Mouse (Mus musculus): ENCODE measurements around the gene Slc35f4. TPM values are rescaled to one million over a fixed set of nuclear protein-coding genes. Genes with fewer than 3 reads are reported as not detected.

Slc35f4 gene
- polyA plus RNA-seq, 1 experiment = not detected

- Histone ChIP-seq H3K4me3 (ENCODE audit: extremely low read depth, insufficient read depth, insufficient read length) (no peak overlapping the region), H3K27ac (ENCODE audit: insufficient read depth, low read length) (no peak overlapping the region), H3K4me1 (ENCODE audit: control insufficient read depth, insufficient read depth, insufficient read length) (no peaks in the 10 kb centered on the region), H3K36me3 (ENCODE audit: control insufficient read depth, insufficient read depth, low read length) (no peaks in the 10 kb centered on the region), H3K27me3 (ENCODE audit: control insufficient read depth, insufficient read depth, low read length) (no peaks in the 10 kb centered on the region)
- no peak for DNase-seq (ENCODE audit: low read depth in 1 of 2, low spot score in 2 of 2)
- WGBS = 66% methylated on average over 2 of the region's 2 CpGs
- TF ChIP-seq POLR2A (IDR thresholded peaks at IDR 0.05; ENCODE audit: low read depth, low read length) = no peak
- no peak for TF ChIP-seq CTCF (IDR thresholded peaks at IDR 0.05; ENCODE audit: extremely low read depth, insufficient read depth, insufficient read length, insufficient replicate concordance)
Observed at GRCm38 (mm10) chr14:49362161-49362560, 163.7 kb downstream of the Slc35f4 start.

GRCm38 (mm10) chr14:49355561-49355960 lies 170.3 kb downstream of the Slc35f4 start:
- Histone ChIP-seq H3K27me3 (ENCODE audit: control insufficient read depth, insufficient read depth, low read length) (no peaks in the 10 kb centered on the region), H3K4me3 (ENCODE audit: extremely low read depth, insufficient read depth, insufficient read length) (no peak overlapping the region), H3K36me3 (ENCODE audit: control insufficient read depth, insufficient read depth, low read length) (no peaks in the 10 kb centered on the region), H3K4me1 (ENCODE audit: control insufficient read depth, insufficient read depth, insufficient read length) (no peaks in the 10 kb centered on the region), H3K27ac (ENCODE audit: insufficient read depth, low read length) (no peak overlapping the region)
- no peak for DNase-seq (ENCODE audit: low read depth in 1 of 2, low spot score in 2 of 2)
- TF ChIP-seq CTCF (IDR thresholded peaks at IDR 0.05; ENCODE audit: extremely low read depth, insufficient read depth, insufficient read length, insufficient replicate concordance) (no peak), POLR2A (IDR thresholded peaks at IDR 0.05; ENCODE audit: low read depth, low read length) (no peak)

- 70% methylated on average over 1 of the region's 1 CpGs for WGBS
- DNase-seq (ENCODE audit: low read depth in 1 of 2, low spot score in 2 of 2) = no peak
- H3K36me3 ChIP-seq (ENCODE audit: control insufficient read depth, insufficient read depth, low read length) = no peaks in the 10 kb centered on the region
Observed at GRCm38 (mm10) chr14:49348897-49349250, 177.0 kb downstream of the Slc35f4 start.

GRCm38 (mm10) chr14:49348164-49348896 lies 177.5 kb downstream of the Slc35f4 start:
- no peaks in the 10 kb centered on the region for H3K36me3 ChIP-seq (ENCODE audit: control insufficient read depth, insufficient read depth, low read length)
- TF ChIP-seq CTCF (IDR thresholded peaks at IDR 0.05; ENCODE audit: extremely low read depth, insufficient read depth, insufficient read length, insufficient replicate concordance) = no peak
- TF ChIP-seq POLR2A (IDR thresholded peaks at IDR 0.05; ENCODE audit: low read depth, low read length) = no peak
- no peak for DNase-seq (ENCODE audit: low read depth in 1 of 2, low spot score in 2 of 2)
- H3K4me1 ChIP-seq (ENCODE audit: control insufficient read depth, insufficient read depth, insufficient read length) = no peaks in the 10 kb centered on the region
- H3K27me3 ChIP-seq (ENCODE audit: control insufficient read depth, insufficient read depth, low read length) = no peaks in the 10 kb centered on the region
- H3K4me3 ChIP-seq (ENCODE audit: extremely low read depth, insufficient read depth, insufficient read length) = no peak overlapping the region
- WGBS = 73% methylated on average over 7 of the region's 7 CpGs
- no peak overlapping the region for H3K27ac ChIP-seq (ENCODE audit: insufficient read depth, low read length)

More at GRCm38 (mm10) chr14:49348897-49349250, 177.0 kb downstream of the Slc35f4 start:
- no peak overlapping the region for H3K4me3 ChIP-seq (ENCODE audit: extremely low read depth, insufficient read depth, insufficient read length)
- H3K27ac ChIP-seq (ENCODE audit: insufficient read depth, low read length) = no peak overlapping the region
- H3K4me1 ChIP-seq (ENCODE audit: control insufficient read depth, insufficient read depth, insufficient read length) = no peaks in the 10 kb centered on the region
- TF ChIP-seq POLR2A (IDR thresholded peaks at IDR 0.05; ENCODE audit: low read depth, low read length) (no peak), CTCF (IDR thresholded peaks at IDR 0.05; ENCODE audit: extremely low read depth, insufficient read depth, insufficient read length, insufficient replicate concordance) (no peak)
- H3K27me3 ChIP-seq (ENCODE audit: control insufficient read depth, insufficient read depth, low read length) = no peaks in the 10 kb centered on the region

GRCm38 (mm10) chr14:49345835-49346234 lies 180.0 kb downstream of the Slc35f4 start:
- Histone ChIP-seq H3K27me3 (ENCODE audit: control insufficient read depth, insufficient read depth, low read length) (no peaks in the 10 kb centered on the region), H3K27ac (ENCODE audit: insufficient read depth, low read length) (no peak overlapping the region), H3K4me3 (ENCODE audit: extremely low read depth, insufficient read depth, insufficient read length) (no peak overlapping the region), H3K36me3 (ENCODE audit: control insufficient read depth, insufficient read depth, low read length) (no peaks in the 10 kb centered on the region), H3K4me1 (ENCODE audit: control insufficient read depth, insufficient read depth, insufficient read length) (no peaks in the 10 kb centered on the region)
- no peak for TF ChIP-seq POLR2A (IDR thresholded peaks at IDR 0.05; ENCODE audit: low read depth, low read length)
- TF ChIP-seq CTCF (IDR thresholded peaks at IDR 0.05; ENCODE audit: extremely low read depth, insufficient read depth, insufficient read length, insufficient replicate concordance) = no peak
- WGBS = 82% methylated on average over 2 of the region's 2 CpGs
- no peak for DNase-seq (ENCODE audit: low read depth in 1 of 2, low spot score in 2 of 2)

- no peaks in the 10 kb centered on the region for H3K4me1 ChIP-seq (ENCODE audit: control insufficient read depth, insufficient read depth, insufficient read length)
- TF ChIP-seq POLR2A (IDR thresholded peaks at IDR 0.05; ENCODE audit: low read depth, low read length) (no peak), CTCF (IDR thresholded peaks at IDR 0.05; ENCODE audit: extremely low read depth, insufficient read depth, insufficient read length, insufficient replicate concordance) (no peak)
- H3K4me3 ChIP-seq (ENCODE audit: extremely low read depth, insufficient read depth, insufficient read length) = no peak overlapping the region
- H3K27me3 ChIP-seq (ENCODE audit: control insufficient read depth, insufficient read depth, low read length) = no peaks in the 10 kb centered on the region
- no peaks in the 10 kb centered on the region for H3K36me3 ChIP-seq (ENCODE audit: control insufficient read depth, insufficient read depth, low read length)
- H3K27ac ChIP-seq (ENCODE audit: insufficient read depth, low read length) = no peak overlapping the region
- no peak for DNase-seq (ENCODE audit: low read depth in 1 of 2, low spot score in 2 of 2)
- WGBS = 79% methylated on average over 4 of the region's 4 CpGs
Observed at GRCm38 (mm10) chr14:49337011-49337410, 188.8 kb downstream of the Slc35f4 start.

GRCm38 (mm10) chr14:49333841-49334240 lies 192.0 kb downstream of the Slc35f4 start:
- no peak for TF ChIP-seq POLR2A (IDR thresholded peaks at IDR 0.05; ENCODE audit: low read depth, low read length)
- no peak for TF ChIP-seq CTCF (IDR thresholded peaks at IDR 0.05; ENCODE audit: extremely low read depth, insufficient read depth, insufficient read length, insufficient replicate concordance)
- WGBS = 87% methylated on average over 2 of the region's 2 CpGs
- no peak for DNase-seq (ENCODE audit: low read depth in 1 of 2, low spot score in 2 of 2)
- H3K4me1 ChIP-seq (ENCODE audit: control insufficient read depth, insufficient read depth, insufficient read length) = no peaks in the 10 kb centered on the region
- no peaks in the 10 kb centered on the region for H3K27me3 ChIP-seq (ENCODE audit: control insufficient read depth, insufficient read depth, low read length)
- no peaks in the 10 kb centered on the region for H3K36me3 ChIP-seq (ENCODE audit: control insufficient read depth, insufficient read depth, low read length)
- no peak overlapping the region for H3K27ac ChIP-seq (ENCODE audit: insufficient read depth, low read length)
- H3K4me3 ChIP-seq (ENCODE audit: extremely low read depth, insufficient read depth, insufficient read length) = no peak overlapping the region

Data from spleen, adult 2 months (tissue).